11 mouse cellular contexts compared by ENCODE assay signal in genomic region chr17:11352778-11353552, GRCm38 (mm10).
DNase-seq lines count a peak whose midpoint lies in the region; ATAC-seq and TF ChIP-seq lines count a peak whose summit lies in the region.
"Had no signal": no experiment of that assay in that cellular context is flagged by ENCODE, and none has a peak within 500 bp of the region (broad histone marks: within the 10 kb centered on the region; RNA-seq: fewer than 3 reads in every experiment).

No protein-coding gene starts in this region.

- no peak for TF ChIP-seq POLR2A in heart, adult 2 months (IDR thresholded peaks at IDR 0.05; ENCODE audit: insufficient read depth, low read depth, low read length)

- no peak overlapping the region for H3K9ac ChIP-seq in heart, adult 2 months (ENCODE audit: low read depth, low read length)
- H3K9ac ChIP-seq in forebrain, embryonic 15.5 days (replicated peaks), result no peak overlapping the region
- H3K9ac ChIP-seq: liver, embryonic 14.5 days had no signal

- no peak overlapping the region for H3K4me3 ChIP-seq in heart, adult 2 months
- H3K4me3 ChIP-seq in forebrain, embryonic 15.5 days, result no peak overlapping the region
- H3K4me3 ChIP-seq: erythroblast, embryonic 14.5 days had no signal

- no peak for ATAC-seq in forebrain, embryonic 15.5 days (replicated peaks)

- no peaks in the 10 kb centered on the region for H3K79me2 ChIP-seq in heart, adult 2 months (replicated peaks; ENCODE audit: control insufficient read depth, insufficient read depth, low read length)

- peak; percentile 22 to 40 for DNase-seq in heart, adult 2 months
- DNase-seq in heart, postnatal 14 days, result no peak
- peak; percentile 5 for DNase-seq in ovary, postnatal 36 days (ENCODE audit: low spot score)
- no peak for DNase-seq in ovary, postnatal 14 days (ENCODE audit: low spot score)
- DNase-seq in cerebellum, adult 9-11 months, result peak; percentile 82
- no peak for DNase-seq in neural tube, embryonic 10.5 days (ENCODE audit: extremely low spot score, low spot score)
- DNase-seq in yolk sac, embryonic 10.5 days (ENCODE audit: low spot score), result no peak
- DNase-seq: thymus, postnatal 14 days had no signal

- intact Hi-C loops in heart, adult 2 months (cut with DNase I), result no loop called here
- intact Hi-C loops in heart, postnatal 14 days (cut with DNase I), result no loop called here

- H3K4me1 ChIP-seq in heart, adult 2 months (ENCODE audit: control insufficient read depth, insufficient read depth, low read length), result peaks cover 2% of the 10 kb centered on the region; the same call in 1 of the 2 replicates
- no peaks in the 10 kb centered on the region for H3K4me1 ChIP-seq in forebrain, embryonic 15.5 days

- TF ChIP-seq EP300 in heart, adult 2 months (IDR thresholded peaks at IDR 0.05; ENCODE audit: insufficient read depth, low read depth, low read length), result no peak

- no peak overlapping the region for H3K4me2 ChIP-seq in forebrain, embryonic 15.5 days (replicated peaks)

- no peaks in the 10 kb centered on the region for H3K9me3 ChIP-seq in forebrain, embryonic 15.5 days

- H3K27ac ChIP-seq in heart, adult 2 months, result no peak overlapping the region
- no peak overlapping the region for H3K27ac ChIP-seq in forebrain, embryonic 15.5 days (replicated peaks)
- H3K27ac ChIP-seq: liver, embryonic 14.5 days had no signal

- TF ChIP-seq CTCF in heart, adult 2 months (IDR thresholded peaks at IDR 0.05), result no peak

- H3K36me3 ChIP-seq in heart, adult 2 months (ENCODE audit: control insufficient read depth, insufficient read depth, low read length), result no peaks in the 10 kb centered on the region
- H3K36me3 ChIP-seq in forebrain, embryonic 15.5 days, result no peaks in the 10 kb centered on the region

- 44% methylated on average over 1 of the region's 1 CpGs for WGBS in heart, adult 2 months
- 38% methylated on average over 1 of the region's 1 CpGs for WGBS in forebrain, embryonic 15.5 days

- no peaks in the 10 kb centered on the region for H3K27me3 ChIP-seq in heart, adult 2 months (ENCODE audit: control insufficient read depth, insufficient read depth, low read length)
- no peaks in the 10 kb centered on the region for H3K27me3 ChIP-seq in forebrain, embryonic 15.5 days

Comparison
In these comparisons a context has a peak if more than half of its experiments do, and no peak if none do; other contexts are left out.
1. DNase-seq: peak in heart, adult 2 months (2 of 2), ovary, postnatal 36 days (single experiment) and cerebellum, adult 9-11 months (single experiment); none in heart, postnatal 14 days (0 of 2), ovary, postnatal 14 days (single experiment), neural tube, embryonic 10.5 days (single experiment) and yolk sac, embryonic 10.5 days (single experiment).